Mouse (Mus musculus) urinary bladder, postnatal 4 days (tissue): Measurements from ENCODE around the gene 4833439L19Rik.
"Not testable (repeated sequence)": the region's sequence is repeated elsewhere in the genome, so short reads cannot be mapped to it uniquely, and the experiment has no call there.

Experiments used
- DNase-seq, 2 experiments: peaks; one replicate each; pipeline ENCODE4 v3.0.0; 2021 to 2022; ENCODE audit warnings: low spot score in 2 of 2

4833439L19Rik gene

GRCm38 (mm10) chr13:54565201-54565581 is at the start of gene 4833439L19Rik:
TSS of gene 4833439L19Rik (minus strand) at chr13:54565435.
- peak; percentile 86 to 93 for DNase-seq

- DNase-seq: not testable (repeated sequence)
These were observed 47.9 kb upstream of the 4833439L19Rik start for GRCm38 (mm10) chr13:54613141-54613540.

- DNase-seq: peak; percentile 82 to 88
These were observed 45.9 kb upstream of the 4833439L19Rik start, which contains the start of gene Cltb for GRCm38 (mm10) chr13:54610972-54611754. TSS of gene Cltb (minus strand) at chr13:54611344.

- no peak for DNase-seq
These were observed 45.4 kb upstream of the 4833439L19Rik start for GRCm38 (mm10) chr13:54610613-54610971.

- no peak for DNase-seq
These were observed 44.1 kb upstream of the 4833439L19Rik start for GRCm38 (mm10) chr13:54609301-54609700.

- peak in 1 of 2 experiments; percentile 39 for DNase-seq
These were observed 43.4 kb upstream of the 4833439L19Rik start for GRCm38 (mm10) chr13:54608666-54609065.

GRCm38 (mm10) chr13:54608002-54608401 is 42.8 kb upstream of the 4833439L19Rik start:
- no peak for DNase-seq

- DNase-seq: no peak
These were observed 42.0 kb upstream of the 4833439L19Rik start for GRCm38 (mm10) chr13:54607204-54607603.

GRCm38 (mm10) chr13:54605426-54605825 is 40.2 kb upstream of the 4833439L19Rik start:
- DNase-seq: no peak

- no peak for DNase-seq
These were observed 39.0 kb upstream of the 4833439L19Rik start for GRCm38 (mm10) chr13:54604221-54604620.

GRCm38 (mm10) chr13:54603501-54603900 is 38.3 kb upstream of the 4833439L19Rik start:
- no peak for DNase-seq

GRCm38 (mm10) chr13:54602639-54603111 is 37.4 kb upstream of the 4833439L19Rik start:
- no peak for DNase-seq

- DNase-seq: no peak
These were observed 33.4 kb upstream of the 4833439L19Rik start for GRCm38 (mm10) chr13:54598622-54599143.

- DNase-seq: no peak
These were observed 31.6 kb upstream of the 4833439L19Rik start for GRCm38 (mm10) chr13:54596870-54597269.

- no peak for DNase-seq
These were observed 31.0 kb upstream of the 4833439L19Rik start for GRCm38 (mm10) chr13:54596107-54596690.

- no peak for DNase-seq
These were observed 28.4 kb upstream of the 4833439L19Rik start for GRCm38 (mm10) chr13:54593617-54594016.

- DNase-seq: no peak
These were observed 26.6 kb upstream of the 4833439L19Rik start for GRCm38 (mm10) chr13:54591776-54592356.

GRCm38 (mm10) chr13:54589996-54590951 is 25.0 kb upstream of the 4833439L19Rik start, which contains the start of the genes Nop16 and Higd2a:
TSS of gene Nop16 (minus strand) at chr13:54590090.
TSS of gene Higd2a (plus strand) at chr13:54590207.
- DNase-seq: peak; percentile 92

GRCm38 (mm10) chr13:54589414-54589995 is 24.3 kb upstream of the 4833439L19Rik start:
- DNase-seq: no peak

GRCm38 (mm10) chr13:54585831-54586230 is 20.6 kb upstream of the 4833439L19Rik start:
- no peak for DNase-seq

GRCm38 (mm10) chr13:54582860-54583259 is 17.6 kb upstream of the 4833439L19Rik start:
- DNase-seq: no peak
